22 mouse cellular contexts compared by ENCODE assay signal in genomic region chr8:77538256-77538655, GRCm38 (mm10). TPM values are rescaled to one million over a fixed set of nuclear protein-coding genes. Genes with fewer than 3 reads are reported as not detected.
DNase-seq lines count a peak whose midpoint lies in the region; ATAC-seq and TF ChIP-seq lines count a peak whose summit lies in the region.
"Had no signal": no experiment of that assay in that cellular context is flagged by ENCODE, and none has a peak within 500 bp of the region (broad histone marks: within the 10 kb centered on the region; RNA-seq: fewer than 3 reads in every experiment).

No protein-coding gene starts in this region.

- H3K9me3 ChIP-seq in MEL (replicated peaks; ENCODE audit: insufficient read depth, low read length): no peaks in the 10 kb centered on the region
- H3K9me3 ChIP-seq in intestine, postnatal 0 days (ENCODE audit: control insufficient read depth): no peaks in the 10 kb centered on the region
- H3K9me3 ChIP-seq in forebrain, embryonic 15.5 days: no peaks in the 10 kb centered on the region
- H3K9me3 ChIP-seq: embryonic facial prominence, embryonic 12.5 days; forebrain, embryonic 13.5 days; G1E had no signal

- no peaks in the 10 kb centered on the region for H3K27me3 ChIP-seq in MEL (ENCODE audit: control insufficient read depth in 1 of 2, insufficient read depth in 2 of 2, low read length in 2 of 2)
- no peaks in the 10 kb centered on the region for H3K27me3 ChIP-seq in intestine, postnatal 0 days (replicated peaks; ENCODE audit: control insufficient read depth, insufficient read depth, low read length)
- no peaks in the 10 kb centered on the region for H3K27me3 ChIP-seq in forebrain, embryonic 15.5 days
- H3K27me3 ChIP-seq: embryonic facial prominence, embryonic 12.5 days; forebrain, embryonic 13.5 days; Patski had no signal

- no peak overlapping the region for H3K9ac ChIP-seq in MEL (ENCODE audit: control insufficient read depth, low read depth, low read length, poor library complexity, severe bottlenecking)
- H3K9ac ChIP-seq in intestine, postnatal 0 days (ENCODE audit: low read depth, low read length): no peak overlapping the region
- H3K9ac ChIP-seq in forebrain, embryonic 15.5 days (replicated peaks): no peak overlapping the region
- H3K9ac ChIP-seq: embryonic facial prominence, embryonic 12.5 days; forebrain, embryonic 13.5 days had no signal

- H3K36me3 ChIP-seq in MEL (ENCODE audit: control insufficient read depth in 1 of 2, insufficient read depth in 2 of 2, low read length in 2 of 2): peaks cover 0 to 21% of the 10 kb centered on the region in 2 experiments; a peak in 2 of 4 replicates
- no peaks in the 10 kb centered on the region for H3K36me3 ChIP-seq in intestine, postnatal 0 days (ENCODE audit: control insufficient read depth, insufficient read depth)
- no peaks in the 10 kb centered on the region for H3K36me3 ChIP-seq in forebrain, embryonic 15.5 days
- H3K36me3 ChIP-seq: embryonic facial prominence, embryonic 10.5 days; embryonic facial prominence, embryonic 12.5 days; G1E had no signal

- WGBS in intestine, postnatal 0 days: 89% methylated on average over 1 of the region's 1 CpGs
- 95% methylated on average over 1 of the region's 1 CpGs for WGBS in forebrain, embryonic 15.5 days

- peak in 1 of 2 experiments; percentile 34; a peak in 1 of 4 replicates for TF ChIP-seq POLR2A in MEL (IDR thresholded peaks at IDR 0.05; ENCODE audit: control insufficient read depth in 1 of 2, insufficient read depth in 1 of 2, low read depth in 1 of 2, low read length in 2 of 2, poor library complexity in 1 of 2)

- no peak overlapping the region for H3K4me3 ChIP-seq in MEL (ENCODE audit: control insufficient read depth in 1 of 2, insufficient read depth in 1 of 2, low read depth in 2 of 2, low read length in 2 of 2)
- no peak overlapping the region for H3K4me3 ChIP-seq in intestine, postnatal 0 days (ENCODE audit: low read depth, low read length)
- no peak overlapping the region for H3K4me3 ChIP-seq in forebrain, embryonic 15.5 days
- H3K4me3 ChIP-seq: embryonic facial prominence, embryonic 10.5 days; embryonic facial prominence, embryonic 12.5 days; forebrain, embryonic 13.5 days had no signal

- no peak overlapping the region for H3K4me2 ChIP-seq in intestine, postnatal 0 days (replicated peaks; ENCODE audit: low read depth)
- no peak overlapping the region for H3K4me2 ChIP-seq in forebrain, embryonic 15.5 days (replicated peaks)
- H3K4me2 ChIP-seq: embryonic facial prominence, embryonic 12.5 days; forebrain, embryonic 13.5 days had no signal

- ATAC-seq in intestine, postnatal 0 days: no peak
- ATAC-seq in forebrain, embryonic 15.5 days (replicated peaks): no peak
- ATAC-seq: activated CD4-positive, CD25-positive, alpha-beta regulatory T cell, adult 4 months; forebrain, embryonic 13.5 days; forebrain, embryonic 16.5 days; Patski had no signal

- H3K79me2 ChIP-seq in MEL (ENCODE audit: control insufficient read depth, insufficient read depth, low read length, poor library complexity): no peaks in the 10 kb centered on the region

- peak in 1 of 2 experiments; percentile 8; a peak in 1 of 4 replicates for TF ChIP-seq EP300 in MEL (IDR thresholded peaks at IDR 0.05; ENCODE audit: low read depth in 1 of 2, low read length in 2 of 2)

- H3K4me1 ChIP-seq in MEL (ENCODE audit: control insufficient read depth in 1 of 2, insufficient read depth in 2 of 2, low read length in 2 of 2): peaks cover 15 to 28% of the 10 kb centered on the region in 2 experiments
- H3K4me1 ChIP-seq in intestine, postnatal 0 days (replicated peaks; ENCODE audit: control insufficient read depth, insufficient read depth, low read length): no peaks in the 10 kb centered on the region
- H3K4me1 ChIP-seq in forebrain, embryonic 15.5 days: no peaks in the 10 kb centered on the region
- H3K4me1 ChIP-seq: embryonic facial prominence, embryonic 12.5 days; forebrain, embryonic 13.5 days had no signal

- peak; percentile 30 for DNase-seq in 416B (ENCODE audit: low read depth)
- DNase-seq in ES-CJ7 (ENCODE audit: low read depth, low spot score): peak; percentile 77
- peak; percentile 64 for DNase-seq in MEL (ENCODE audit: low read depth, low spot score)
- DNase-seq in R1 (ENCODE audit: low read depth, low spot score): peak; percentile 79
- DNase-seq in cerebellum, adult 9-10 months: no peak
- no peak for DNase-seq in thymus, adult 18-20 months
- DNase-seq: adrenal gland, adult 8-10 months; adrenal gland, postnatal 14 days; adrenal gland, postnatal 36 days; cerebellum, adult 11-12 months; cerebellum, adult 8-10 months; cerebellum, postnatal 10 days; cerebellum, postnatal 25 days had no signal

- TF ChIP-seq CTCF in MEL (IDR thresholded peaks at IDR 0.05 in 2 of 3, conservative IDR thresholded peaks at IDR 0.05 in 1 of 3; ENCODE audit: control insufficient read depth in 1 of 3, insufficient read depth in 1 of 3, low read depth in 2 of 3, low read length in 3 of 3, poor library complexity in 1 of 3, severe bottlenecking in 1 of 3): no peak
- TF ChIP-seq CTCF in intestine, postnatal 0 days (IDR thresholded peaks at IDR 0.05; ENCODE audit: low read depth): no peak

- no peak for TF ChIP-seq RAD21 in MEL (IDR thresholded peaks at IDR 0.05; ENCODE audit: low read depth, low read length)

- H3K27ac ChIP-seq in MEL (ENCODE audit: control insufficient read depth, low read depth, low read length): no peak overlapping the region
- H3K27ac ChIP-seq in intestine, postnatal 0 days (ENCODE audit: low read depth, low read length): no peak overlapping the region
- H3K27ac ChIP-seq in forebrain, embryonic 15.5 days (replicated peaks): no peak overlapping the region
- H3K27ac ChIP-seq: embryonic facial prominence, embryonic 10.5 days; embryonic facial prominence, embryonic 12.5 days; forebrain, embryonic 13.5 days had no signal

TF ChIP-seq in MEL, 35 proteins besides CTCF, POLR2A, EP300 and RAD21:
- TF ChIP-seq MYC (IDR thresholded peaks at IDR 0.05; ENCODE audit: low read depth, low read length) (no peak), TBP (IDR thresholded peaks at IDR 0.05; ENCODE audit: low read depth, low read length) (0 out of 2 replicates have a peak, but pooled peaks have one; percentile 46), GATA1 (IDR thresholded peaks at IDR 0.05; ENCODE audit: low read depth, low read length) (peak; percentile 52)

RNA-seq across cellular contexts. Expression of gene Prmt9, which starts 10.9 kb away (rescaled TPM):
- 17.4 and 18.6 TPM in 2 replicates for total RNA-seq in MEL (2012; rRNA removed)
- polyA plus RNA-seq in MEL (2012; ENCODE audit: insufficient read depth in 1 of 2, insufficient read length in 2 of 2, low read depth in 1 of 2, low replicate concordance in 2 of 2, missing spikeins in 1 of 2): 10 to 100 TPM; 16.0 to 54.2 TPM
- 9.3 and 10.0 TPM in 2 replicates for polyA plus RNA-seq in intestine, postnatal 0 days (2015; fragmentation: Nextera tagmentation; extraction: Ambion mirVana)
- polyA plus RNA-seq in forebrain, embryonic 15.5 days (2015; fragmentation: Nextera tagmentation; extraction: Ambion mirVana): 24.8 and 25.6 TPM in 2 replicates

RNA-seq across cellular contexts. Expression of gene Arhgap10, which starts 20.5 kb away (rescaled TPM):
- total RNA-seq in MEL (2012; rRNA removed): 11.8 and 13.1 TPM in 2 replicates
- polyA plus RNA-seq in MEL (2012; ENCODE audit: insufficient read depth in 1 of 2, insufficient read length in 2 of 2, low read depth in 1 of 2, low replicate concordance in 2 of 2, missing spikeins in 1 of 2): 10 to 100 TPM in 1 of 2 experiments, not detected in 1; 22.8 TPM
- 19.7 and 22.5 TPM in 2 replicates for polyA plus RNA-seq in intestine, postnatal 0 days (2015; fragmentation: Nextera tagmentation; extraction: Ambion mirVana)
- 3.8 and 4.2 TPM in 2 replicates for polyA plus RNA-seq in forebrain, embryonic 15.5 days (2015; fragmentation: Nextera tagmentation; extraction: Ambion mirVana)

Comparison
In these comparisons a context has a peak if more than half of its experiments do, and no peak if none do; other contexts are left out.
1. DNase-seq: peak in 416B (single experiment), ES-CJ7 (single experiment), MEL (single experiment) and R1 (single experiment); none in cerebellum, adult 9-10 months (single experiment) and thymus, adult 18-20 months (0 of 2).